Mouse (Mus musculus) lung, postnatal 0 days (tissue): Measurements from ENCODE around the gene Gm10647.

Experiments used
- CTCF ChIP-seq: IDR thresholded peaks from 2 replicates; pipeline ENCODE4 v1.5.1; 2016; ENCODE audit warnings: antibody characterized with exemption, mild to moderate bottlenecking
- EP300 ChIP-seq: IDR thresholded peaks from 2 replicates; pipeline ENCODE4 v1.6.1; 2016; ENCODE audit warnings: antibody characterized with exemption, mild to moderate bottlenecking, control low read depth

- TF ChIP-seq EP300 (no peak), CTCF (no peak)
These were observed 28.1 kb upstream of the Gm10647 start for GRCm38 (mm10) chr9:66768721-66769120.
